Comparison of ENCODE assay signal across 9 mouse cellular contexts in genomic region chr5:113830292-113830643, GRCm38 (mm10). TPM values are rescaled to one million over a fixed set of nuclear protein-coding genes. Genes with fewer than 3 reads are reported as not detected.
DNase-seq lines count a peak whose midpoint lies in the region; ATAC-seq and TF ChIP-seq lines count a peak whose summit lies in the region.
"Had no signal": no experiment of that assay in that cellular context is flagged by ENCODE, and none has a peak within 500 bp of the region (broad histone marks: within the 10 kb centered on the region; RNA-seq: fewer than 3 reads in every experiment).

No protein-coding gene starts in this region.

- no peak overlapping the region for H3K9ac ChIP-seq in intestine, embryonic 16.5 days (ENCODE audit: low read depth, low read length)
- no peak overlapping the region for H3K9ac ChIP-seq in intestine, postnatal 0 days (ENCODE audit: low read depth, low read length)
- peak overlapping the region; percentile 53 for H3K9ac ChIP-seq in liver, postnatal 0 days (replicated peaks)

- no peaks in the 10 kb centered on the region for H3K36me3 ChIP-seq in intestine, embryonic 16.5 days (ENCODE audit: control insufficient read depth, insufficient read depth, low read length)
- H3K36me3 ChIP-seq in intestine, postnatal 0 days (ENCODE audit: control insufficient read depth, insufficient read depth), result no peaks in the 10 kb centered on the region
- H3K36me3 ChIP-seq in liver, postnatal 0 days (replicated peaks; ENCODE audit: insufficient read depth, low read length), result no peaks in the 10 kb centered on the region

- peak; percentile 36; the same call in 1 of the 2 replicates for TF ChIP-seq EP300 in liver, postnatal 0 days (IDR thresholded peaks at IDR 0.05; ENCODE audit: low read depth)

- DNase-seq in c-Kit-positive CD71-positive TER-119-positive erythroid progenitor cells, embryonic 14.5 days (ENCODE audit: low spot score), result peak; percentile 54
- DNase-seq in liver, postnatal 0 days, result peak; percentile 83
- peak; percentile 93 to 95 for DNase-seq in spleen, postnatal 36 days (ENCODE audit: low spot score in 2 of 2)
- DNase-seq in left cerebral cortex, postnatal 4 days, result no peak
- no peak for DNase-seq in Muller cell, postnatal 12 days (ENCODE audit: inconsistent ontology term)
- DNase-seq in urinary bladder, postnatal 14 days (ENCODE audit: low spot score), result no peak

- no peak for TF ChIP-seq CTCF in intestine, postnatal 0 days (IDR thresholded peaks at IDR 0.05; ENCODE audit: low read depth)
- TF ChIP-seq CTCF in liver, postnatal 0 days (IDR thresholded peaks at IDR 0.05; ENCODE audit: low read depth), result no peak

- intact Hi-C loops in left cerebral cortex, postnatal 4 days (cut with DNase I), result no loop called here

- no peaks in the 10 kb centered on the region for H3K4me1 ChIP-seq in intestine, embryonic 16.5 days (ENCODE audit: control insufficient read depth, insufficient read depth, low read length)
- H3K4me1 ChIP-seq in intestine, postnatal 0 days (replicated peaks; ENCODE audit: control insufficient read depth, insufficient read depth, low read length), result no peaks in the 10 kb centered on the region
- H3K4me1 ChIP-seq in liver, postnatal 0 days (ENCODE audit: insufficient read depth), result peaks cover 8% of the 10 kb centered on the region; the same call in 1 of the 2 replicates

- no peak overlapping the region for H3K4me2 ChIP-seq in intestine, embryonic 16.5 days (ENCODE audit: low read depth, low read length)
- no peak overlapping the region for H3K4me2 ChIP-seq in intestine, postnatal 0 days (replicated peaks; ENCODE audit: low read depth)
- H3K4me2 ChIP-seq in liver, postnatal 0 days (ENCODE audit: low read depth, low read length), result peak overlapping the region; percentile 55

- H3K9me3 ChIP-seq in intestine, embryonic 16.5 days (ENCODE audit: control insufficient read depth, low read length), result no peaks in the 10 kb centered on the region
- no peaks in the 10 kb centered on the region for H3K9me3 ChIP-seq in intestine, postnatal 0 days (ENCODE audit: control insufficient read depth)
- H3K9me3 ChIP-seq in liver, postnatal 0 days (ENCODE audit: low read length), result no peaks in the 10 kb centered on the region

- no peaks in the 10 kb centered on the region for H3K27me3 ChIP-seq in intestine, embryonic 16.5 days (replicated peaks; ENCODE audit: control insufficient read depth, insufficient read depth, low read length)
- H3K27me3 ChIP-seq in intestine, postnatal 0 days (replicated peaks; ENCODE audit: control insufficient read depth, insufficient read depth, low read length), result no peaks in the 10 kb centered on the region
- H3K27me3 ChIP-seq in liver, postnatal 0 days (ENCODE audit: insufficient read depth, low read length), result no peaks in the 10 kb centered on the region

- ATAC-seq in intestine, embryonic 16.5 days, result no peak
- ATAC-seq in intestine, postnatal 0 days, result no peak
- peak; percentile 71 for ATAC-seq in liver, postnatal 0 days

- WGBS in intestine, embryonic 16.5 days, result 59% methylated on average over 10 of the region's 10 CpGs
- WGBS in intestine, postnatal 0 days, result 46% methylated on average over 10 of the region's 10 CpGs
- WGBS in liver, postnatal 0 days (ENCODE audit: insufficient replicate concordance), result 30% methylated on average over 10 of the region's 10 CpGs

- no peak overlapping the region for H3K27ac ChIP-seq in intestine, embryonic 16.5 days (ENCODE audit: low read length)
- no peak overlapping the region for H3K27ac ChIP-seq in intestine, postnatal 0 days (ENCODE audit: low read depth, low read length)
- peak overlapping the region; percentile 82 for H3K27ac ChIP-seq in liver, postnatal 0 days (ENCODE audit: low read depth)
- H3K27ac ChIP-seq: kidney, postnatal 0 days had no signal

- peak overlapping the region; percentile 5; the same call in 1 of the 2 replicates for H3K4me3 ChIP-seq in intestine, embryonic 16.5 days (ENCODE audit: low read length)
- no peak overlapping the region for H3K4me3 ChIP-seq in intestine, postnatal 0 days (ENCODE audit: low read depth, low read length)
- peak overlapping the region; percentile 41 for H3K4me3 ChIP-seq in liver, postnatal 0 days (ENCODE audit: low read depth, low read length)

RNA-seq across cellular contexts. Expression of gene Selplg, which starts 2.2 kb away (rescaled TPM):
- 6.8 and 7.5 TPM in 2 replicates for polyA plus RNA-seq in intestine, embryonic 16.5 days (2015; fragmentation: Nextera tagmentation; extraction: Ambion mirVana)
- 2.9 and 3.2 TPM in 2 replicates for polyA plus RNA-seq in intestine, postnatal 0 days (2015; fragmentation: Nextera tagmentation; extraction: Ambion mirVana)
- polyA plus RNA-seq in liver, postnatal 0 days (2015; fragmentation: Nextera tagmentation; extraction: Ambion mirVana), result 18.9 and 21.5 TPM in 2 replicates
- 1 to 10 TPM; 1.5 to 2.7 TPM for total RNA-seq in left cerebral cortex, postnatal 4 days (2021)

RNA-seq across cellular contexts. Expression of gene Tmem119, which starts 30.0 kb away (rescaled TPM):
- 56.6 and 63.7 TPM in 2 replicates for polyA plus RNA-seq in intestine, embryonic 16.5 days (2015; fragmentation: Nextera tagmentation; extraction: Ambion mirVana)
- polyA plus RNA-seq in intestine, postnatal 0 days (2015; fragmentation: Nextera tagmentation; extraction: Ambion mirVana), result 21.1 and 23.0 TPM in 2 replicates
- polyA plus RNA-seq in liver, postnatal 0 days (2015; fragmentation: Nextera tagmentation; extraction: Ambion mirVana), result 3.2 and 3.4 TPM in 2 replicates
- 1 to 10 TPM; 3.3 to 4.6 TPM for total RNA-seq in left cerebral cortex, postnatal 4 days (2021)

RNA-seq across cellular contexts. Expression of gene Iscu, which starts 57.7 kb away (rescaled TPM):
- polyA plus RNA-seq in intestine, embryonic 16.5 days (2015; fragmentation: Nextera tagmentation; extraction: Ambion mirVana), result 99.0 and 114 TPM in 2 replicates
- polyA plus RNA-seq in intestine, postnatal 0 days (2015; fragmentation: Nextera tagmentation; extraction: Ambion mirVana), result 133 and 145 TPM in 2 replicates
- 109 TPM in 2 replicates for polyA plus RNA-seq in liver, postnatal 0 days (2015; fragmentation: Nextera tagmentation; extraction: Ambion mirVana)
- 10 to 100 TPM; 39.9 to 43.0 TPM for total RNA-seq in left cerebral cortex, postnatal 4 days (2021)

RNA-seq across cellular contexts. Expression of gene Sart3, which starts 58.0 kb away (rescaled TPM):
- polyA plus RNA-seq in intestine, embryonic 16.5 days (2015; fragmentation: Nextera tagmentation; extraction: Ambion mirVana), result 30.2 and 30.6 TPM in 2 replicates
- polyA plus RNA-seq in intestine, postnatal 0 days (2015; fragmentation: Nextera tagmentation; extraction: Ambion mirVana), result 9.1 and 9.2 TPM in 2 replicates
- 6.9 and 7.9 TPM in 2 replicates for polyA plus RNA-seq in liver, postnatal 0 days (2015; fragmentation: Nextera tagmentation; extraction: Ambion mirVana)
- 10 to 100 TPM; 46.8 to 50.1 TPM for total RNA-seq in left cerebral cortex, postnatal 4 days (2021)

Comparison
In these comparisons a context has a peak if more than half of its experiments do, and no peak if none do; other contexts are left out.
1. DNase-seq: peak in c-Kit-positive CD71-positive TER-119-positive erythroid progenitor cells, embryonic 14.5 days (single experiment), liver, postnatal 0 days (single experiment) and spleen, postnatal 36 days (2 of 2); none in left cerebral cortex, postnatal 4 days (single experiment), Muller cell, postnatal 12 days (single experiment) and urinary bladder, postnatal 14 days (single experiment).